Mouse (Mus musculus): Measurements from ENCODE around the gene Cd5. TPM values are rescaled to one million over a fixed set of nuclear protein-coding genes. Genes with fewer than 3 reads are reported as not detected.

The Cd5 gene
- polyA plus RNA-seq, 1 experiment from 2014 or later, result 0.34 TPM

DNA sequence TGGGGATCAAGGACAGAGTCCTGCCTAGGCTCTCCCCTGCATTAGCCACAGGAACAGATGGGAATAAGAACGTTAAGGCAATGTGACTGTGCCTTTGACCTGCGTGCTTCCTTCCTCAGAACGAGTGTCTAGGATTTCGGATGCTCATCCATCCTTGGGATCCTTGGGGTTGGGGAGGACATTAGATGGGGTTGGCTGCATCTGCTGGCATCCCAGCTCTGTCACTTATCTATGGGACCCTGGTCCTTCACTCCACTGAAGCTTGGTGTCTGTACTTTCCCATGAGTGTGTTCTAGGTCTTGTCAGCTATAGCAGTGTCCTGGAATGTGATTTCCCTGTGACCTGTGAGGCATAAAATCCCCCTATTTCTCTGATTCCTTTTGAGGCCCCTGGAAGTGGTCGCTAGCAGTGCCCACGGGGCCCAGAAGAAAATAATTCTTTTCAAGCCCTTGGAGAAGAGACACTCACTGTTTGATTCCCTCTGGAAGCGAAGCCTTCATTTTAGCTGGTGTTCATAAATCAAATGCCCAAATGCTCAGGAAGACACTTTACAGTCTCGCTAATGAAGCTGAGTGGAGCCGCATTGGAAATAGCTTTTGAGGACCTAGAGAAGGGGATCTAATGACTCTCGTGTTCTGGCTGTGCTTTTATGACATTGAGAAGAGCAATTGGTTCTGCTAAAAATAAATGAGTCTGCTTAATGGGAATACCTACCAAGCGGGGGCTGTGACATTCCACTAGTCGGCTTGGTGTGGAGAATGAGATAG is 30.8 kb upstream of the Cd5 start:
- ATAC-seq (replicated peaks; ENCODE audit: low FRiP score), result peak; percentile 73
- 20% methylated on average over 12 of the region's 12 CpGs for WGBS
- no peak overlapping the region for H3K4me3 ChIP-seq (replicated peaks)
- no peaks in the 10 kb centered on the region for H3K9me3 ChIP-seq (replicated peaks)
- H3K4me2 ChIP-seq, result no peak overlapping the region
- H3K27me3 ChIP-seq, result no peaks in the 10 kb centered on the region
- H3K9ac ChIP-seq, result no peak overlapping the region
- H3K4me1 ChIP-seq, result peaks cover 22% of the 10 kb centered on the region; the same call in 1 of the 2 replicates
- H3K36me3 ChIP-seq, result no peaks in the 10 kb centered on the region
- H3K27ac ChIP-seq, result peak overlapping the region; percentile 71

DNA sequence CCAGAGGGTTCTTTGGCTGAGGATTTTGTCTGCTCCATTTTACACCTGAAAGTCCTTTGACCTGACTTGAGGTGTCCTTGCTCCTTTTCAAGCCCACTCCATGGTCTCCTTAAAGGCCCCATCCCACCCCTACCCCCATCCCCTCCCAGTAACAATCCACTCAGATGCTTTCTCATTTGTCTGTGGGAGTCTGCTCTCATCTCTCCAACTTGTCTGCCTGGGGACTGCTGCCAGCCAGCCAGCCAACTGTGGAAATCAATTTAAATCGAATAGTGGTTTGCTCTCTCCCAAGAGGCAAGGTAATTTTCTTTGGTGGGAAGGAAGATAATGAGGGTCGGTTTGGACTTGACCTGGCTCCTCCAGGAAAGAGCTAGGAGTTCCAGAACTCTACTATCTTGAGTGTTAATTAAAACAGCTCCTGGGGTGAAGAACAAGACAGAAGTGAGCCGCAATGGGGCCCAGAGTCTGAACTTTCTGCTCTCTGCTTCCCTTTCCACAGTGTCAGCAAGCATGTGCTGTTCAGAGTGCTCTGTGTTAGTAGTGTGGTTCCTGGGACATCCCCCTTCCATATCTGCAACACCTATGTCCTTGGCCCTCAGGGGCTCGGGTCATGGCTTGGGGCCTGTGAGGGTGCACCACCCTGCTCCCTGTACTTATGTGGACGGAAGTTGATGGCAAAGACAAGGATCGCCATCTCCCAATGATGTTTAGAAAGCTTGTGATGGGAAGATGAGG is 30.1 kb upstream of the Cd5 start:
- H3K4me3 ChIP-seq (replicated peaks), result no peak overlapping the region
- no peaks in the 10 kb centered on the region for H3K36me3 ChIP-seq
- H3K27me3 ChIP-seq, result no peaks in the 10 kb centered on the region
- H3K4me1 ChIP-seq, result peaks cover 22% of the 10 kb centered on the region; the same call in 1 of the 2 replicates
- H3K27ac ChIP-seq, result peak overlapping the region; percentile 71
- no peaks in the 10 kb centered on the region for H3K9me3 ChIP-seq (replicated peaks)
- WGBS, result 49% methylated on average over 6 of the region's 6 CpGs
- H3K9ac ChIP-seq, result no peak overlapping the region
- H3K4me2 ChIP-seq, result no peak overlapping the region
- ATAC-seq (replicated peaks; ENCODE audit: low FRiP score), result peak; percentile 30

- no peaks in the 10 kb centered on the region for H3K9me3 ChIP-seq (replicated peaks)
- no peak overlapping the region for H3K4me3 ChIP-seq (replicated peaks)
- no peak overlapping the region for H3K9ac ChIP-seq
- H3K27ac ChIP-seq, result no peak overlapping the region
- H3K36me3 ChIP-seq, result no peaks in the 10 kb centered on the region
- no peak overlapping the region for H3K4me2 ChIP-seq
- no peaks in the 10 kb centered on the region for H3K27me3 ChIP-seq
- WGBS, result 92% methylated on average over 10 of the region's 10 CpGs
- no peak for ATAC-seq (replicated peaks; ENCODE audit: low FRiP score)
- peaks cover 22% of the 10 kb centered on the region; the same call in 1 of the 2 replicates for H3K4me1 ChIP-seq
These were observed 28.8 kb upstream of the Cd5 start for GRCm38 (mm10) chr19:10767631-10768030.

DNA sequence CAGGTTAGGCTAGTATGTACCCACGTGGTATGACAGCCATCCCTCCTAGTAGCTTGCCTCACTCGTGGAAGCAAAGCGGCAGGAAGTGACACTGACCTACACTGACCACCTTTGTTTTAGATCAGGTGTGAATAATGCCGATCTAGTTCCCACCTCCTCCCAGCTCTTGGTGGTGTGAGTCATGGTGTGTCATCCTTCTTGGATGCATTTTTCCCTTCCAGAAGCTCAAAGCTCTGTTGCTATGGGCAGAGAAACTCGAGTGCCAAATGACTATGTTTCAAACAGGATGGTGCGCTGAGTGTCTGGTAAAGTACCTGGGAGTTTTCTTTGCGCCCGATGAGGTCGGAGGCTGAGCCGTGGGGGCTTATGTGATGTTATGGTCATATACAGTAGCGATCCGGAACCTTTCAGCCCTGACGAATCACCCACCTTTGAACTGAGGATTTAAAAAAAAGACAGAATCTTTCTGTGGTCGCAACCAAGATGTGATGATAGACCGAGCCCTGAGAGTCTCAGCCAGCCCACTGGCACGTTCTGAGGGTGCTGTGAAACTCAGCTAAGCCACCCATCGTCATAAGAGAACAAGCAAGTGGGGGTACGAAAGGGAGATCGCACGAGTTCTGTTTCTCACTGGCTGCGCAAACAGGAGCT is 24.7 kb upstream of the Cd5 start:
- ATAC-seq (replicated peaks; ENCODE audit: low FRiP score), result no peak
- Histone ChIP-seq H3K4me3 (replicated peaks) (no peak overlapping the region), H3K4me2 (no peak overlapping the region), H3K4me1 (0 out of 2 replicates have a peak, but pooled peaks cover 1% of the 10 kb centered on the region), H3K27me3 (no peaks in the 10 kb centered on the region), H3K9ac (no peak overlapping the region), H3K9me3 (replicated peaks) (no peaks in the 10 kb centered on the region), H3K36me3 (no peaks in the 10 kb centered on the region), H3K27ac (no peak overlapping the region)
- 74% methylated on average over 21 of the region's 21 CpGs for WGBS

- H3K4me2 ChIP-seq, result no peak overlapping the region
- H3K4me3 ChIP-seq (replicated peaks), result no peak overlapping the region
- no peak overlapping the region for H3K9ac ChIP-seq
- H3K27me3 ChIP-seq, result no peaks in the 10 kb centered on the region
- H3K27ac ChIP-seq, result no peak overlapping the region
- no peak for ATAC-seq (replicated peaks; ENCODE audit: low FRiP score)
- no peaks in the 10 kb centered on the region for H3K36me3 ChIP-seq
- H3K9me3 ChIP-seq (replicated peaks), result no peaks in the 10 kb centered on the region
- WGBS, result 75% methylated on average over 6 of the region's 6 CpGs
- H3K4me1 ChIP-seq, result no peaks in the 10 kb centered on the region
These were observed 23.7 kb upstream of the Cd5 start for GRCm38 (mm10) chr19:10762468-10762867.

GRCm38 (mm10) chr19:10761794-10762415 is 23.1 kb upstream of the Cd5 start:
- ATAC-seq (replicated peaks; ENCODE audit: low FRiP score), result no peak
- Histone ChIP-seq H3K27me3 (no peaks in the 10 kb centered on the region), H3K27ac (no peak overlapping the region), H3K4me1 (no peaks in the 10 kb centered on the region), H3K4me2 (no peak overlapping the region), H3K4me3 (replicated peaks) (no peak overlapping the region), H3K9me3 (replicated peaks) (no peaks in the 10 kb centered on the region), H3K36me3 (no peaks in the 10 kb centered on the region), H3K9ac (no peak overlapping the region)
- whole genome bisulfite sequencing, result 85% methylated on average over 8 of the region's 8 CpGs

GRCm38 (mm10) chr19:10759983-10760831 is 21.4 kb upstream of the Cd5 start:
- H3K4me1 ChIP-seq, result no peaks in the 10 kb centered on the region
- H3K9ac ChIP-seq, result no peak overlapping the region
- H3K4me2 ChIP-seq, result no peak overlapping the region
- ATAC-seq (replicated peaks; ENCODE audit: low FRiP score), result no peak
- H3K27ac ChIP-seq, result no peak overlapping the region
- H3K4me3 ChIP-seq (replicated peaks), result no peak overlapping the region
- no peaks in the 10 kb centered on the region for H3K9me3 ChIP-seq (replicated peaks)
- no peaks in the 10 kb centered on the region for H3K36me3 ChIP-seq
- WGBS, result 82% methylated on average over 9 of the region's 9 CpGs
- H3K27me3 ChIP-seq, result no peaks in the 10 kb centered on the region

DNA sequence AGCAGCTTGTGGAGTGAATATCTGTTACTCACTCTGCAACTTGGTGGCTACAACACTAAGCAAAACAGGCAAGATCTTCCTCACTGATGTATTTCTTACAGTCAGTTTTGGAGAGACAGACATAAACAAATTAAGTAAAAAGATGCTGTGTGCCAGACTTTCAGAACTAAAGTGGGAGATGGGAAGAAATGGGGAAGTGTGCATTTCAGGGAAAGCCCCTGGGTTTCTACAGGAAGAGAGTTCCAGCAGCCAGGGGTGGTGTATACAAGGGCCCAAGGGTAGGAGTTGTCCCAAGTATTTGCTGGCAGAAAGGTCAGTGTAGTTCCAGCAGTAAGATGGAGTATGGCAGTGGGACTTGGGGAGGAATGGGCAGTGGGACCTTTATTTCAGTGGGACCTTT is 20.7 kb upstream of the Cd5 start:
- Histone ChIP-seq H3K36me3 (no peaks in the 10 kb centered on the region), H3K4me3 (replicated peaks) (no peak overlapping the region), H3K9ac (no peak overlapping the region), H3K9me3 (replicated peaks) (no peaks in the 10 kb centered on the region), H3K4me1 (no peaks in the 10 kb centered on the region), H3K4me2 (no peak overlapping the region), H3K27ac (no peak overlapping the region), H3K27me3 (no peaks in the 10 kb centered on the region)
- ATAC-seq (replicated peaks; ENCODE audit: low FRiP score), result no peak

DNA sequence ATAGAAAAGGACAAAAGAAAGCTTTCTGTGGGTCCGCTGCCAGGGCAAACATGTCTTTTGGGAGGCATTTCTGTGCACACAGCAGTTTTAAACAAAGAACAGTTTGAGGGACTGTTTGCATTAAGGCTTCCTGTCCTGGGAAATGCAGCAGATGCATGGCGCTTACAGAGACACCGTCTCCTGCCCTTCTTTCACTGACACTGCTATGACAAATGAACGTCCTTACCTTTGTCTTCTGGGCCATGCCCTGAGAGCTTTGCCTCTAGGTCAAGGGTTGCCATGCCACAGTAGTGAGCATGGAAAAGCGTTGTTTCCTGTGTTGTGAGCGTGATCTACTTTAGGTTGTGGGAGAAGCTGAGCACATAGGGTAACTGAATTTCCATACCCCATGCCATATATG is 19.9 kb upstream of the Cd5 start:
- Histone ChIP-seq H3K4me2 (no peak overlapping the region), H3K36me3 (no peaks in the 10 kb centered on the region), H3K9ac (no peak overlapping the region), H3K27me3 (no peaks in the 10 kb centered on the region), H3K27ac (no peak overlapping the region), H3K4me3 (replicated peaks) (no peak overlapping the region), H3K9me3 (replicated peaks) (no peaks in the 10 kb centered on the region), H3K4me1 (no peaks in the 10 kb centered on the region)
- ATAC-seq (replicated peaks; ENCODE audit: low FRiP score), result no peak
- WGBS, result 62% methylated on average over 6 of the region's 6 CpGs

GRCm38 (mm10) chr19:10757526-10757925 is 18.7 kb upstream of the Cd5 start:
- Histone ChIP-seq H3K4me2 (no peak overlapping the region), H3K27ac (no peak overlapping the region), H3K9me3 (replicated peaks) (no peaks in the 10 kb centered on the region), H3K9ac (no peak overlapping the region), H3K27me3 (no peaks in the 10 kb centered on the region), H3K4me1 (no peaks in the 10 kb centered on the region), H3K4me3 (replicated peaks) (no peak overlapping the region), H3K36me3 (no peaks in the 10 kb centered on the region)
- ATAC-seq (replicated peaks; ENCODE audit: low FRiP score), result no peak
- 86% methylated on average over 2 of the region's 2 CpGs for WGBS

DNA sequence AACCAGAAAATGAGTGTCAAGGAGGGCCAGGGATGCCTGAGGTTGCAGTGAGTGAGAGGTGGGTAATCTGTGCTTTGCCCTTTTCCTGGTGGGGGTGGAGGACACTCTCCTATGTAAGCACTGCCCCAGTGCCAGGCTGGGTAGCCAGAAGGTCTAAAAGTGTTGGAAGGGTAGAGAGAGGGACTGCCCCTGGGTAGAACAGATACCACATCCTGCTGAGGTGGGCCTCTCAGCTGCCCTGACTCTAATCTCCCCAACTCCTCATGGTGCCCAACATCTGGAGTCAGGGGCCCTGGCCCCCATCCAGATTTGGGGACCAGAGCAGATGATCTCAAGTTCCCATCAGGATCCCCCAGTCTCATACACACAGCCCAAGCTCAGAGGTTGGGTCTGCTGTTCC is 18.3 kb upstream of the Cd5 start:
- ATAC-seq (replicated peaks; ENCODE audit: low FRiP score), result no peak
- no peak overlapping the region for H3K27ac ChIP-seq
- no peaks in the 10 kb centered on the region for H3K36me3 ChIP-seq
- H3K9ac ChIP-seq, result no peak overlapping the region
- no peak overlapping the region for H3K4me3 ChIP-seq (replicated peaks)
- no peaks in the 10 kb centered on the region for H3K9me3 ChIP-seq (replicated peaks)
- H3K4me1 ChIP-seq, result no peaks in the 10 kb centered on the region
- H3K27me3 ChIP-seq, result no peaks in the 10 kb centered on the region
- no peak overlapping the region for H3K4me2 ChIP-seq
